Mouse (Mus musculus) erythroblast, embryonic 14.5 days (primary cell): Measurements from ENCODE around the gene Vasn.

Source experiments
- GATA1 ChIP-seq: IDR thresholded peaks from 2 replicates; pipeline ENCODE4 v1.6.1; 2012; ENCODE audit warnings: low read length, inconsistent platforms, mixed read lengths
- TAL1 ChIP-seq: IDR thresholded peaks from 3 replicates; pipeline ENCODE4 v1.6.1; 2012; ENCODE audit warnings: low read length, inconsistent platforms, mixed read lengths

- TF ChIP-seq GATA1 (no peak), TAL1 (no peak)
Observed at GRCm38 (mm10) chr16:4663806-4664205, 24.1 kb downstream of the Vasn start.
